Mouse (Mus musculus): ENCODE measurements around the gene Htra1. TPM values are rescaled to one million over a fixed set of nuclear protein-coding genes. Genes with fewer than 3 reads are reported as not detected.

Htra1 gene
- polyA plus RNA-seq, 1 experiment from 2014 or later, result 59.7 TPM

Small RNAs within 50 kb of the gene (microRNA-seq; reads per million reads assigned to microRNA genes)
- not detected for gene Mir7061

Other genes starting within 250 kb of the Htra1 start
- gene Btbd16, start 162.0 kb upstream of the Htra1 start, polyA plus RNA-seq (2015; fragmentation: Nextera tagmentation; extraction: Ambion mirVana), result not detected in 2 replicates
- 59.7 and 61.4 TPM in 2 replicates for gene Plekha1, start 70.4 kb upstream of the Htra1 start, polyA plus RNA-seq (2015; fragmentation: Nextera tagmentation; extraction: Ambion mirVana)
- not detected in 2 replicates for gene Dmbt1, start 95.9 kb downstream of the Htra1 start, polyA plus RNA-seq (2015; fragmentation: Nextera tagmentation; extraction: Ambion mirVana)
- not detected in 2 replicates for gene 4933402N03Rik, start 210.2 kb downstream of the Htra1 start, polyA plus RNA-seq (2015; fragmentation: Nextera tagmentation; extraction: Ambion mirVana)
- not detected in 2 replicates for gene 5430419D17Rik, start 238.3 kb downstream of the Htra1 start, polyA plus RNA-seq (2015; fragmentation: Nextera tagmentation; extraction: Ambion mirVana)

Data from lung, embryonic 15.5 days (tissue).